Mouse (Mus musculus) E14TG2a.4 (cell line): ENCODE results near the gene Spata31d1d.

Experiments used
- CTCF ChIP-seq: conservative IDR thresholded peaks from 2 replicates; pipeline ENCODE4 v1.5.1; 2014; ENCODE audit warnings: low read length
- NANOG ChIP-seq: IDR thresholded peaks from 2 replicates; pipeline ENCODE4 v1.6.1; 2014; ENCODE audit warnings: borderline replicate concordance, low read length, mixed read lengths

DNA sequence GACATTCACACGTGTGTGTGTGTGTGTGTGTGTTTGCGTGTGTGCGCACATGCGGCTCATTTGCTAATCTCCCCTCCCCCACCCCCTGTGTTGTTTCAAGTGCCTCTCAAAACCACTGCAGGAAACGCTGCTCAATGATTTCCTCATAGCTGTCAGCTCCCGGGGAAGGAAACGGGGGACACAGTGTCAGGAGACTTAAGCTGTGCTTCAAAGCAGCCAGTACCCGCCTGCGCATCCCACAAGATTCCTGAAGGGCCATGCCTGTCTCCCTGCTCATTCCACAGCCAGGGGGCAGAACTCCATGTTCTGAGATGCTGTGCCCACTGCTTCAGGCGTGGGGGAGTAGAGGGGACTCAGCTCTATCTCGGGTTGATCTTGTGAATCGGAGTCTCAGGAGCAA lies 27.0 kb downstream of the Spata31d1d start:
- TF ChIP-seq CTCF, result no peak
- TF ChIP-seq NANOG, result no peak
